Mouse (Mus musculus) inflammation-experienced regulatory T-cells, adult 6 months (primary cell): ENCODE results near the gene Tspan13. TPM values are rescaled to one million over a fixed set of nuclear protein-coding genes. Genes with fewer than 3 reads are reported as not detected.

ENCODE experiments used
- ATAC-seq: one replicate; pipeline ENCODE4 v1.8.0; 2017
- polyA plus RNA-seq, 3 experiments: library from polyadenylated mRNA; unstranded; fragments of 100-300 nt; shearing (Covaris generic); gene quantifications; one replicate each; pipeline ENCODE4 v1.2.1; 2017

Gene Tspan13
- polyA plus RNA-seq, 3 experiments from 2014 or later: 217 to 248 (median 230) TPM

- ATAC-seq: no peak
Measured at GRCm38 (mm10) chr12:36030660-36031363, 11.5 kb downstream of the Tspan13 start.

GRCm38 (mm10) chr12:36029687-36030086, 12.6 kb downstream of the Tspan13 start:
- ATAC-seq: no peak

GRCm38 (mm10) chr12:36028968-36029645, 13.2 kb downstream of the Tspan13 start:
- ATAC-seq: no peak

- ATAC-seq: no peak
Measured at GRCm38 (mm10) chr12:36027171-36027570, 15.1 kb downstream of the Tspan13 start.

- ATAC-seq: no peak
Measured at GRCm38 (mm10) chr12:36026126-36026525, 16.2 kb downstream of the Tspan13 start.

GRCm38 (mm10) chr12:36020710-36021109, 21.6 kb downstream of the Tspan13 start:
- no peak for ATAC-seq

GRCm38 (mm10) chr12:36020081-36020480, 22.2 kb downstream of the Tspan13 start:
- no peak for ATAC-seq

- peak; percentile 93 for ATAC-seq
Measured at GRCm38 (mm10) chr12:36019572-36019971, 22.7 kb downstream of the Tspan13 start.

GRCm38 (mm10) chr12:36017791-36018190, 24.5 kb downstream of the Tspan13 start:
- ATAC-seq: no peak

- ATAC-seq: no peak
Measured at GRCm38 (mm10) chr12:36013216-36013910, 28.9 kb downstream of the Tspan13 start.

- no peak for ATAC-seq
Measured at GRCm38 (mm10) chr12:36008364-36009047, 33.8 kb downstream of the Tspan13 start.

GRCm38 (mm10) chr12:36007581-36007980, 34.7 kb downstream of the Tspan13 start:
- no peak for ATAC-seq

GRCm38 (mm10) chr12:36004714-36005113, 37.6 kb downstream of the Tspan13 start:
- no peak for ATAC-seq

GRCm38 (mm10) chr12:35995799-35996198, 46.5 kb downstream of the Tspan13 start:
- peak; percentile 64 for ATAC-seq

- no peak for ATAC-seq
Measured at GRCm38 (mm10) chr12:35994098-35994497, 48.2 kb downstream of the Tspan13 start.

GRCm38 (mm10) chr12:35993583-35993982, 48.7 kb downstream of the Tspan13 start:
- ATAC-seq: no peak

GRCm38 (mm10) chr12:35992711-35993110, 49.6 kb downstream of the Tspan13 start, which contains the start of gene Agr2:
Agr2 (plus strand) TSS chr12:35992907.
- ATAC-seq: no peak

- no peak for ATAC-seq
Measured at GRCm38 (mm10) chr12:35984743-35985142, 57.6 kb downstream of the Tspan13 start.

GRCm38 (mm10) chr12:35983472-35983871, 58.8 kb downstream of the Tspan13 start:
- peak; percentile 61 for ATAC-seq

- no peak for ATAC-seq
Measured at GRCm38 (mm10) chr12:35981732-35982360, 60.5 kb downstream of the Tspan13 start.

GRCm38 (mm10) chr12:35979625-35980024, 62.7 kb downstream of the Tspan13 start:
- ATAC-seq: no peak

- ATAC-seq: no peak
Measured at GRCm38 (mm10) chr12:35977633-35978246, 64.6 kb downstream of the Tspan13 start.
